Mouse (Mus musculus) 3T3-L1 (cell line): Measurements from ENCODE around the gene Fgd3.

Experiments used
- DNase-seq: peaks from one replicate; pipeline ENCODE4 v3.0.0-alpha.2; 2015; ENCODE audit warnings: low read depth, low spot score

The Fgd3 gene

GRCm38 (mm10) chr13:49306771-49307310 is 13.3 kb downstream of the Fgd3 start:
- DNase-seq: no peak

- DNase-seq: peak; percentile 89
Measured at GRCm38 (mm10) chr13:49300771-49301170, 19.3 kb downstream of the Fgd3 start.

DNA sequence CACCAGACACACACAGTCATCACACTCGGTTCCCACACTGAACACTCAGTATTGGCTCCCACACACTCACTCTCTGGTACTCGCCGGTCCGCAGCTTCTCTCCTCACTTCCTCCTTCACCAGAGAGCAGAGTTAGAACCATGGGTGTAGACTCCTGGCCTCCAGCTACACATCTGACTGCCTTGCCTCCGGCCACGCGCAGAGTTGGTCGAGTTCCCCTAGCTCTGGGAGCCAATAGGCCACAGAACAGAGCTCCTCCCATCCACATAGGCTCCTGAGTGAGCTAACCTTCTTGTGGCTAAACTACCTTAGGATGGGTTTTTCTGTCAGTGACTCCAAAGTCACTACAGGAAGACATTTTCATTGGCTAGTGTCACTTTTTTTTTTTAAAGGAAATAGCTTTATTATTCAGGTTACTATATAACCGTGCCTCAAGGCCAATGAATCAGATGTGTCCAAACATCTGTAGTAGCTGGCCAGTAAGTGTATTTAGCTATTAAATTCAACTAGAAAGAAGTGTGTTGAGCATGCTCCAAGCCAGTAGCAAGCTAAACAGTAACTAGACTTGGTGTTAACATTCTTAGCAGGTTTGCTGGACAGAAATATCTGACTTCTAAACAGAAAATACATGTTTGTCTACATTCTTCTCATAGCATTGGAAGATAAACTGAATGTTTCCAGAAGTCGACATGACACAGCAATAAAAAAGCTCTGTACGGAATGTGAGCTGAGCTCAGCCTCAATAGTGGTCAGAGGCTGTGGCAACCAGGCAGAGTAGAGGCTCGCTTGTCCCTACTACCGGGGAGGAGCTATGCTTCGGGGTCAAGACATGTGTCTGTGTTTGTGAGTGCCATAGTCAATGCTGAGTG is 21.4 kb downstream of the Fgd3 start:
- peak; percentile 74 for DNase-seq

DNA sequence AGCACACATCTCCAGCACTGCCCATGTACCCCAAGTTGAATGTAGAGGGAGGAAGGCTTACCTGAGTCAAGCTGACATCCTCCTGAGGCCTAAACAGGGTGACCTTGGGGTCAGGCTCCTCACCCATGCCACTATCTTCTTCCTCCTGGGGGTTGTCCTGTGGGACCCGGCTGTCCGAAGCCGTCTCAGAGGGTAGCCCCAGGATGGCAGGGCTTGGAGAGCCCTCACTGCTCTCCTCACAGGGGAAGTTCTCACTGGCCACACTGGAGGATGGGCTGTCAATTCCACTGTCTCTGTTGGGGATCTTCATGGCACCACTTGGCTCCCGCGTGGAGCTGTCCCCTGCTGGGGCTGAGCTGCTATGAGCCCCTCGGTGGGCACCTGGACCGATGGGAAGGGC is 23.8 kb downstream of the Fgd3 start:
- no peak for DNase-seq

GRCm38 (mm10) chr13:49294108-49294507 is 26.0 kb downstream of the Fgd3 start:
- DNase-seq: peak; percentile 40

DNA sequence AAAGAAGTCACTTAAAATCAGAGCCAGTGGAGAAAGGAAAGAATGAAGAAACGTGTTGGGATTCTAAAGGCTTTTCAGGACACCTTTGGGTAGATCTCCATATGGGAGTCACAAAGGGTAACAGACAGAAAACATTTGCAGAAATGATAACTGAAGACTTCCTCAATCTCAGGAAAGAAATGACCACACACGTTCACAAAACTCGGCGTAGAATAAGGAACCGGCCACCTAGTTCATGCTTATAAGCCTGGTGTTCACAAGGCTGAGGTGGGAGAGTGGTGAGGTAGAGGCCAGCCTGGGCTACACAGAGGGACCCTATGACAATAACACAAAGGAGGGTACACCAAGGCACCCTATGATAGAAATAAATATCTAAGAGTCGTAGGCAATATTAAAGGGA is 28.2 kb downstream of the Fgd3 start:
- no peak for DNase-seq

- DNase-seq: peak; percentile 34
Measured at GRCm38 (mm10) chr13:49291398-49291797, 28.7 kb downstream of the Fgd3 start.

DNA sequence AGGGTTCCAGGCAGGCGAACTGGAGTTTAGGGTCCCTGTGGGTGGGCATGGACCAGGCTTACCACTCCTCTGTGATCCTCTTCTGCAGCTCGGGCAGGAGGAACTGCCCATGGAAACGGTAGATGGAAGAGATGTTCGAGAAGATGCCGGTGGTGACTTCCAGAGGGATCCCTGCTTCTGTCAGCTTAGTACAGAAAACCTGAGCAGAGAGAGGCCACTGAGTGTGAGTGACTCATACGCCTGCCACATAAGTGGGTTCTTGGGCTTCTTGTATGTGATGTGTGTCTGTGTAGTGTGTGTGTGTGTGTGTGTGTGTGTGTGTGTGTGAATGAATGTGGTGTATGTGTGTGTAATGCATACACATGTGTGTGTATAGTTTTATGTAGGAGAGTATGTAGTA is 32.9 kb downstream of the Fgd3 start:
- no peak for DNase-seq

DNA sequence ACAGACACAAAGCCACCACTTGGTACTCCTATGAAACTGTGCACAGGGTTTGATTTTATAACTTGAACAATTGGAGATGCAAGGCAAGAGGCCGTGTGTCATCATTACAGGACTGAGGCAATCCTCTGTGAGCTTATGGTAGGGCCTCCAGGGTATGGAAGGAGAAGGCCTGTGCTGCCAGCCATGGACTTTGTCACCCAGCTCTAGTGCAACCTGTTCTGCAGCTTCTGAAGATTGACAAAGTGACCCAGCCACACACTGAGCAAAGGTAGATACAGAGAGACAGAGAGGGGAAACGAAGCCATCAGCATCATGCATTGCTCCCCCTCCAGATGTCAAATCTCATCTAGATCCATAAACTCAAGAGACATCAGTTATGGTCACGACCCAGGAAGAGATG is 33.4 kb downstream of the Fgd3 start:
- DNase-seq: no peak

DNA sequence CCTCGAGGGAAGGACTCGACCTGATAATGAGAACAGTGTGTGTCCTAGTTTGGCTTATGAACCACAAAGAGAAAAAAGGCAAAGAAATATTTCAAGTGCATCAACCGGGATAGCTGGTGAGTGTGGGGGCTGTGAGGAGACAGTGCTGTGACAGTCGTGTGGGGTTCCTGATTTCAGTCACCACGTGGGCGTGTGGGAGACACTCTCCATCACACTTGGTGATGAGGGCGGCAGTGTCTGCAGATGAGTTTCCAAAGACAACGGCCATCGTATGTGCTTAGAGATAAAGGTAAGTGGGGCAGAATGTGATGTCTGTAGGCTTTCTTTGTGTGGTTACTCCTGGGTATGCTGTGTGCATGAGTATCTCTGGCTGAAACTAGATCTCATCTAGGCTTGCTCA is 36.4 kb downstream of the Fgd3 start:
- DNase-seq: no peak

- DNase-seq: no peak
Measured at GRCm38 (mm10) chr13:49282168-49282567, 37.9 kb downstream of the Fgd3 start.

GRCm38 (mm10) chr13:49271831-49272765 is 48.0 kb downstream of the Fgd3 start:
- no peak for DNase-seq

DNA sequence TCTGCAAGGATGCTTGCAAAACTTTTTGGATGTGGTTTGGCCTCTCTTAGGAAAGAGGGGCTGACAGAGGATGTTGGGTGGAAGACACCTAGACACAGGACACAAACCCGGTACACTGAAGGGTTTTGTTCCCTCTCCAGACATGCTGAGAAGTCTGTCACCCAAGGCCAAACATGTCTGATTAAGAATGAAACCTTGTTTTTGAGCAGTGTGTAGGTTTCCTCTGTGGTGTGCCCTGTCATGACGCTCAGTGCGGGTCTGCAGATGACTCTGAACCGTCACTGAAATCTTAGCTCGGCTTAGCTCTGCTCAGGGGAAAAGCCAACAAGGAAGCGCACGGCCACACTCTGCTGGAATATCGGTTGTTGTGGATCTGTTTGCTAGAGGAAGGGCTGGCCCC is 49.6 kb downstream of the Fgd3 start:
- no peak for DNase-seq

- DNase-seq: no peak
Measured at GRCm38 (mm10) chr13:49267645-49268044, 52.5 kb downstream of the Fgd3 start.

GRCm38 (mm10) chr13:49260036-49260722 is 59.9 kb downstream of the Fgd3 start:
- no peak for DNase-seq

DNA sequence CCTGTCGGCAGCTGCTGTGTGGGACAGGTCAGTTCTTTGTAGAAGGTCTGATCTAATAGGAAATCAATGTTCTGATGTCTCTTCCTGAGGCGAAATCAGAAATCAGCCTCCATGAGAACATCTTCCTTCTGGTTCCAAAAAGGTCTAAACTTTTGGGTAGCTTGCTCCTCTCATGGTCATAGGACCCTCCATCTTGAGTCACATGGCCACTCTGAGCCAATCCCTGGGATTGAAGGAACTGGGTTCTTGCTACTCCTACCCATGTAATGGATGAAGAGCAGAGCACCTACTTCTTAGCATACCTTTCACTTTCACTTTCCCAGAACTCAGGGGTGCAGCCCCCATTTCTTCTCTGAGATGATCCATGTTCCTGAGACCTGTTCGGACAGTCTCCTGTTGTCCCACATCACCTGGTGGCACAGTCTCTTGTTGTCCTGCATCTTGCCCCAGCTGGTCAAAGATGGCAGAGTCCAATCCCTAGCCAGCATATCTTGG is 62.2 kb downstream of the Fgd3 start:
- DNase-seq: no peak

GRCm38 (mm10) chr13:49252746-49253145 is 67.4 kb downstream of the Fgd3 start:
- DNase-seq: peak; percentile 16

- peak; percentile 16 for DNase-seq
Measured at GRCm38 (mm10) chr13:49252113-49252512, 68.0 kb downstream of the Fgd3 start.

DNA sequence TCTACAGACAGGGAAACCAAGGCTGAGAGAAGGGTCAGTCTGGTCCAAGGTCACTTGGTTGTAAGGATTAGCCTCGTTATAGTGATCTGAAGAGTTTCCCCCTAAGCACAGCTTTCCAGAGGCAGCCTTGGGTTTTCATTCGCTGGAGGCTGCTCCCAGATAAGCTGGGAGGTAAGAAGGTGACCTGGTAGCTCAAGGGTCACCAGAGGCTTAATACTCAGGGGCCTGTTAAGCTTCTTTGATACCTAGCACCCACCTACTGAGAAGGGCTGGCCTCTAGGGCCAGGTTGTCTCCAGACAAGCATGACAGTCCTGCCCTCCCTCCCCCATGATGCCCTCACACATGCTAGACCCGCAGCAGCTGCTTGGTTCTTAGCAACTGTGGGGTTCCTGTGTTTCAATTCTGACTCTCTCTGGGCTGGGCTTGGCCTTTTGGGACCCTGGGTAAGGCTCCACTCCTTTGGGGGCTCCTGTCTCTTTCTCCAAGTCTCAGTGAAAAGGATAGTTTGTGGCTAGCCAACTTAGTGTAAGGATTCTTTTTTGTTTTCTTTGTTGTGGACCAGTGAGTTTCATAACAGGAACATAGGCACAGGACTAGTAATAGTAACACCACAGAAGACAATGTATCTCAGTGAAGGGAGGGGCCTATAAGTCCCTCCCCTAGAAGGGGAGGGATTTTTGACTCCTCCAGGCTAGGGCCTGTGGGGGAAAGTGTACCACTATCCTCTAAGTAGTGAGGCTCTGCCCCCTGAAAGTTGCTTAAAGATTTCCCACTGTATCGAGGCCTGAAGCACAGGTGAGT is 69.2 kb downstream of the Fgd3 start:
- no peak for DNase-seq

DNA sequence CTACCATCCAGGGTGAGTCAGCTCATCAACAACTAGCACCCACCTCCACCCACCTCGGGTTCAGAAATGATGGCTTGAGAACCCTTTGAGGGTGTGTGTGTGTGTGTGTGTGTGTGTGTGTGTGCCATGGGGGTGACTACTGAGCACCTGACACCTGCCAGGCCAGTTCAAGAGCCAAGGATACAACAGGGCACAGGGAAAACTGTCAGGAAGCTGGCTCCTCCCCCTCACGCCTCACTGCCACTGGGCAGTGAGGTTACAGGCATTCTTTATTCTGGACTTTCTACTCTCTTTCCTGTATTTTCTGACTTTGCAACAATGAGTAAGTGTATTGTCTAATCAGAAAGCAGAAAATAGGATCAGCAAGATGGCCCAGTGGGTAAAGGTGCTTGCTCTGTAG is 70.5 kb downstream of the Fgd3 start:
- DNase-seq: no peak

- DNase-seq: no peak
Measured at GRCm38 (mm10) chr13:49248923-49249322, 71.2 kb downstream of the Fgd3 start.
